Mouse (Mus musculus): ENCODE results near the gene Cpeb3.

GRCm38 (mm10) chr19:37176879-37177462, 31.4 kb downstream of the Cpeb3 start:
- TF ChIP-seq CTCF (IDR thresholded peaks at IDR 0.05; ENCODE audit: control insufficient read depth, insufficient read depth, insufficient replicate concordance, low read depth, low read length) (no peak), POLR2A (IDR thresholded peaks at IDR 0.05; ENCODE audit: control insufficient read depth, low read depth, low read length) (no peak)
